Mouse (Mus musculus) kidney, embryonic 16.5 days (tissue): ENCODE results near the gene Chrna9. TPM values are rescaled to one million over a fixed set of nuclear protein-coding genes. Genes with fewer than 3 reads are reported as not detected.

Source experiments
- ATAC-seq: fragments of 200-750 bp; cut with Nextera tagmentation; 2 replicates; pipeline ENCODE4 v1.8.0; 2017; ENCODE audit warnings: moderate TSS enrichment; ENCODE audit not compliant: low FRiP score, low TSS enrichment
- H3K27ac ChIP-seq: fragments of 300-500 bp; sonication (generic); 2 replicates; pipeline ENCODE4 v1.5.1; 2014; ENCODE audit warnings: low read length
- H3K27me3 ChIP-seq: fragments of 300-500 bp; sonication (generic); 2 replicates; pipeline ENCODE4 v1.6.1; 2014; ENCODE audit warnings: low read length, control low read depth, mixed read lengths; ENCODE audit not compliant: insufficient read depth
- H3K36me3 ChIP-seq: fragments of 300-500 bp; sonication (generic); 2 replicates; pipeline ENCODE4 v1.6.1; 2014; ENCODE audit warnings: low read length, control low read depth, mixed read lengths; ENCODE audit not compliant: insufficient read depth
- H3K4me1 ChIP-seq: fragments of 300-500 bp; sonication (generic); 2 replicates; pipeline ENCODE4 v1.6.1; 2014; ENCODE audit warnings: low read length, control low read depth, mixed read lengths; ENCODE audit not compliant: insufficient read depth
- H3K4me2 ChIP-seq: fragments of 300-500 bp; sonication (generic); replicated peaks from 2 replicates; pipeline ENCODE4 v1.6.1; 2014; ENCODE audit warnings: low read depth, low read length
- H3K4me3 ChIP-seq: fragments of 300-500 bp; sonication (generic); 2 replicates; pipeline ENCODE4 v1.5.1; 2014; ENCODE audit warnings: mild to moderate bottlenecking, low read length
- H3K9ac ChIP-seq: fragments of 300-500 bp; sonication (generic); replicated peaks from 2 replicates; pipeline ENCODE4 v1.6.1; 2014; ENCODE audit warnings: low read length
- H3K9me3 ChIP-seq: fragments of 300-500 bp; sonication (generic); 2 replicates; pipeline ENCODE4 v1.6.1; 2016; ENCODE audit warnings: low read length, control low read depth
- WGBS: fragments of 180-500 bp; shearing (Covaris S2); extraction: QIAGEN DNeasy Blood & Tissue Kit; methylation state at CpG from one replicate; pipeline ENCODE4 v1.1.7; 2014; 5-methylcytosine and 5-hydroxymethylcytosine counted together
- polyA plus RNA-seq: library from polyadenylated mRNA; unstranded; fragments of >200 nt; fragmentation: Nextera tagmentation; extraction: Ambion mirVana; gene quantifications from 2 replicates; pipeline ENCODE4 v1.2.1, GENCODE M21; 2015

The Chrna9 gene
- polyA plus RNA-seq, 1 experiment from 2014 or later = 0.30 TPM

- Histone ChIP-seq H3K4me2 (no peak overlapping the region), H3K4me1 (peaks cover 13% of the 10 kb centered on the region), H3K4me3 (no peak overlapping the region), H3K9me3 (no peaks in the 10 kb centered on the region), H3K36me3 (no peaks in the 10 kb centered on the region), H3K9ac (no peak overlapping the region), H3K27me3 (no peaks in the 10 kb centered on the region), H3K27ac (no peak overlapping the region)
- no peak for ATAC-seq
- 92% methylated on average over 15 of the region's 16 CpGs for WGBS
Observed at GRCm38 (mm10) chr5:65954130-65955080, 19.7 kb downstream of the Chrna9 start.

- H3K4me1 ChIP-seq = peaks cover 8% of the 10 kb centered on the region
- no peaks in the 10 kb centered on the region for H3K36me3 ChIP-seq
- no peaks in the 10 kb centered on the region for H3K9me3 ChIP-seq
- WGBS = 43% methylated on average over 23 of the region's 23 CpGs
- ATAC-seq = 0 out of 2 replicates have a peak, but pooled peaks have one; percentile 33
- peak overlapping the region; percentile 9; the same call in 1 of the 2 replicates for H3K9ac ChIP-seq
- H3K27ac ChIP-seq = no peak overlapping the region
- no peaks in the 10 kb centered on the region for H3K27me3 ChIP-seq
- H3K4me3 ChIP-seq = peak overlapping the region; percentile 40
- peak overlapping the region; percentile 57 for H3K4me2 ChIP-seq
Observed at GRCm38 (mm10) chr5:65955343-65956143, 20.8 kb downstream of the Chrna9 start.

- H3K27ac ChIP-seq = no peak overlapping the region
- H3K4me3 ChIP-seq = peak overlapping the region; percentile 40
- no peaks in the 10 kb centered on the region for H3K9me3 ChIP-seq
- 78% methylated on average over 9 of the region's 9 CpGs for WGBS
- H3K27me3 ChIP-seq = no peaks in the 10 kb centered on the region
- H3K4me1 ChIP-seq = peaks cover 3% of the 10 kb centered on the region; the same call in 1 of the 2 replicates
- peak overlapping the region; percentile 9; the same call in 1 of the 2 replicates for H3K9ac ChIP-seq
- H3K4me2 ChIP-seq = peak overlapping the region; percentile 57
- no peak for ATAC-seq
- no peaks in the 10 kb centered on the region for H3K36me3 ChIP-seq
Observed at GRCm38 (mm10) chr5:65956144-65957008, 21.7 kb downstream of the Chrna9 start.

- H3K27ac ChIP-seq = no peak overlapping the region
- 5% methylated on average over 4 of the region's 4 CpGs for WGBS
- no peak for ATAC-seq
Observed at GRCm38 (mm10) chr5:65958597-65958996, 23.9 kb downstream of the Chrna9 start.

GRCm38 (mm10) chr5:65959893-65960596 lies 25.3 kb downstream of the Chrna9 start:
- no peak for ATAC-seq
- Histone ChIP-seq H3K4me1 (peaks cover 3% of the 10 kb centered on the region; the same call in 1 of the 2 replicates), H3K9me3 (no peaks in the 10 kb centered on the region), H3K4me3 (no peak overlapping the region), H3K4me2 (no peak overlapping the region), H3K27ac (no peak overlapping the region), H3K27me3 (no peaks in the 10 kb centered on the region), H3K36me3 (no peaks in the 10 kb centered on the region), H3K9ac (no peak overlapping the region)
- 78% methylated on average over 5 of the region's 5 CpGs for WGBS

More at GRCm38 (mm10) chr5:65958597-65958996, 23.9 kb downstream of the Chrna9 start:
- Histone ChIP-seq H3K9me3 (no peaks in the 10 kb centered on the region), H3K9ac (no peak overlapping the region), H3K4me1 (peaks cover 3% of the 10 kb centered on the region; the same call in 1 of the 2 replicates), H3K27me3 (no peaks in the 10 kb centered on the region), H3K4me3 (no peak overlapping the region), H3K4me2 (no peak overlapping the region), H3K36me3 (no peaks in the 10 kb centered on the region)

GRCm38 (mm10) chr5:65960597-65960950 lies 25.9 kb downstream of the Chrna9 start:
- ATAC-seq = no peak
- Histone ChIP-seq H3K27me3 (no peaks in the 10 kb centered on the region), H3K9ac (no peak overlapping the region), H3K4me2 (no peak overlapping the region), H3K36me3 (no peaks in the 10 kb centered on the region), H3K9me3 (no peaks in the 10 kb centered on the region), H3K27ac (no peak overlapping the region), H3K4me3 (no peak overlapping the region), H3K4me1 (no peaks in the 10 kb centered on the region)
- WGBS = 88% methylated on average over 11 of the region's 11 CpGs

- Histone ChIP-seq H3K9ac (no peak overlapping the region), H3K4me1 (no peaks in the 10 kb centered on the region), H3K27me3 (no peaks in the 10 kb centered on the region), H3K9me3 (no peaks in the 10 kb centered on the region), H3K27ac (no peak overlapping the region), H3K4me3 (no peak overlapping the region), H3K36me3 (no peaks in the 10 kb centered on the region), H3K4me2 (no peak overlapping the region)
- no peak for ATAC-seq
- WGBS = 92% methylated on average over 5 of the region's 5 CpGs
Observed at GRCm38 (mm10) chr5:65963291-65963690, 28.6 kb downstream of the Chrna9 start.

GRCm38 (mm10) chr5:65965771-65966279 lies 31.1 kb downstream of the Chrna9 start:
- H3K4me2 ChIP-seq = no peak overlapping the region
- no peak overlapping the region for H3K4me3 ChIP-seq
- no peak overlapping the region for H3K27ac ChIP-seq
- no peaks in the 10 kb centered on the region for H3K36me3 ChIP-seq
- no peaks in the 10 kb centered on the region for H3K27me3 ChIP-seq
- 25% methylated on average over 7 of the region's 7 CpGs for WGBS
- no peak overlapping the region for H3K9ac ChIP-seq
- ATAC-seq = no peak
- H3K4me1 ChIP-seq = no peaks in the 10 kb centered on the region
- no peaks in the 10 kb centered on the region for H3K9me3 ChIP-seq
